Mouse (Mus musculus) midbrain, embryonic 12.5 days (tissue): ENCODE data around the gene Ntf3. TPM values are rescaled to one million over a fixed set of nuclear protein-coding genes. Genes with fewer than 3 reads are reported as not detected.

Experiments used
- ATAC-seq: fragments of 200-750 bp; cut with Nextera tagmentation; 2 replicates; pipeline ENCODE4 v1.8.0; 2017; ENCODE audit warnings: low read depth, moderate TSS enrichment, moderate library complexity; ENCODE audit not compliant: low FRiP score
- H3K27ac ChIP-seq: fragments of 300-500 bp; sonication (generic); replicated peaks from 2 replicates; pipeline ENCODE4 v1.5.1; 2016; ENCODE audit warnings: mild to moderate bottlenecking
- H3K27me3 ChIP-seq: fragments of 300-500 bp; sonication (generic); 2 replicates; pipeline ENCODE4 v1.6.1; 2016; ENCODE audit warnings: mild to moderate bottlenecking
- H3K36me3 ChIP-seq: fragments of 300-500 bp; sonication (generic); 2 replicates; pipeline ENCODE4 v1.6.1; 2016
- H3K4me1 ChIP-seq: fragments of 300-500 bp; sonication (generic); 2 replicates; pipeline ENCODE4 v1.6.1; 2016
- H3K4me2 ChIP-seq: fragments of 300-500 bp; sonication (generic); replicated peaks from 2 replicates; pipeline ENCODE4 v1.6.1; 2016; ENCODE audit warnings: mild to moderate bottlenecking, moderate library complexity
- H3K4me3 ChIP-seq: fragments of 300-500 bp; sonication (generic); 2 replicates; pipeline ENCODE4 v1.5.1; 2016; ENCODE audit warnings: mild to moderate bottlenecking
- H3K9ac ChIP-seq: fragments of 300-500 bp; sonication (generic); replicated peaks from 2 replicates; pipeline ENCODE4 v1.6.1; 2016; ENCODE audit warnings: mild to moderate bottlenecking, moderate library complexity
- H3K9me3 ChIP-seq: fragments of 300-500 bp; sonication (generic); 2 replicates; pipeline ENCODE4 v1.6.1; 2016; ENCODE audit warnings: mild to moderate bottlenecking
- WGBS: fragments of 180-500 bp; shearing (Covaris S2); methylation state at CpG from one replicate; pipeline ENCODE4 v1.1.7; 2016; 5-methylcytosine and 5-hydroxymethylcytosine counted together
- polyA plus RNA-seq: library from polyadenylated mRNA; unstranded; fragments of >200 nt; fragmentation: Nextera tagmentation; extraction: Ambion mirVana; gene quantifications from 2 replicates; pipeline ENCODE4 v1.2.1, GENCODE M21; 2016

Ntf3 gene
- polyA plus RNA-seq, 1 experiment from 2014 or later, result 2.3 TPM

GRCm38 (mm10) chr6:126095041-126095440 is 71.7 kb downstream of the Ntf3 start:
- Histone ChIP-seq H3K27ac (no peak overlapping the region), H3K4me2 (no peak overlapping the region), H3K36me3 (no peaks in the 10 kb centered on the region), H3K9me3 (no peaks in the 10 kb centered on the region), H3K4me3 (no peak overlapping the region), H3K4me1 (no peaks in the 10 kb centered on the region), H3K27me3 (no peaks in the 10 kb centered on the region), H3K9ac (no peak overlapping the region)
- no peak for ATAC-seq
- 78% methylated on average over 6 of the region's 6 CpGs for WGBS

GRCm38 (mm10) chr6:126092026-126092425 is 74.7 kb downstream of the Ntf3 start:
- Histone ChIP-seq H3K36me3 (no peaks in the 10 kb centered on the region), H3K27me3 (no peaks in the 10 kb centered on the region), H3K9me3 (no peaks in the 10 kb centered on the region), H3K4me3 (no peak overlapping the region), H3K4me2 (no peak overlapping the region), H3K9ac (no peak overlapping the region), H3K27ac (no peak overlapping the region), H3K4me1 (no peaks in the 10 kb centered on the region)
- WGBS, result 71% methylated on average over 5 of the region's 5 CpGs
- ATAC-seq, result no peak

- Histone ChIP-seq H3K9ac (no peak overlapping the region), H3K9me3 (no peaks in the 10 kb centered on the region), H3K4me1 (no peaks in the 10 kb centered on the region), H3K27ac (no peak overlapping the region), H3K27me3 (no peaks in the 10 kb centered on the region), H3K4me2 (no peak overlapping the region), H3K36me3 (no peaks in the 10 kb centered on the region), H3K4me3 (no peak overlapping the region)
- 94% methylated on average over 1 of the region's 1 CpGs for WGBS
- ATAC-seq, result no peak
These were observed 76.6 kb downstream of the Ntf3 start for GRCm38 (mm10) chr6:126090063-126090462.

GRCm38 (mm10) chr6:126088489-126089265 is 78.0 kb downstream of the Ntf3 start:
- H3K4me3 ChIP-seq, result no peak overlapping the region
- WGBS, result 95% methylated on average over 12 of the region's 12 CpGs
- H3K4me2 ChIP-seq, result no peak overlapping the region
- no peak overlapping the region for H3K9ac ChIP-seq
- H3K36me3 ChIP-seq, result no peaks in the 10 kb centered on the region
- no peak overlapping the region for H3K27ac ChIP-seq
- H3K4me1 ChIP-seq, result no peaks in the 10 kb centered on the region
- H3K9me3 ChIP-seq, result no peaks in the 10 kb centered on the region
- ATAC-seq, result no peak
- H3K27me3 ChIP-seq, result no peaks in the 10 kb centered on the region

GRCm38 (mm10) chr6:126086321-126086950 is 80.3 kb downstream of the Ntf3 start:
- Histone ChIP-seq H3K27me3 (no peaks in the 10 kb centered on the region), H3K9me3 (no peaks in the 10 kb centered on the region), H3K36me3 (no peaks in the 10 kb centered on the region), H3K27ac (no peak overlapping the region), H3K4me3 (no peak overlapping the region), H3K9ac (no peak overlapping the region), H3K4me1 (no peaks in the 10 kb centered on the region), H3K4me2 (no peak overlapping the region)
- WGBS, result 84% methylated on average over 3 of the region's 3 CpGs
- no peak for ATAC-seq

- Histone ChIP-seq H3K4me2 (no peak overlapping the region), H3K9me3 (no peaks in the 10 kb centered on the region), H3K9ac (no peak overlapping the region), H3K4me3 (no peak overlapping the region), H3K27me3 (no peaks in the 10 kb centered on the region), H3K4me1 (no peaks in the 10 kb centered on the region), H3K27ac (no peak overlapping the region), H3K36me3 (no peaks in the 10 kb centered on the region)
- no peak for ATAC-seq
- WGBS, result 86% methylated on average over 3 of the region's 3 CpGs
These were observed 86.2 kb downstream of the Ntf3 start for GRCm38 (mm10) chr6:126080531-126080930.

- Histone ChIP-seq H3K4me3 (no peak overlapping the region), H3K4me1 (no peaks in the 10 kb centered on the region), H3K9me3 (no peaks in the 10 kb centered on the region), H3K9ac (no peak overlapping the region), H3K27me3 (no peaks in the 10 kb centered on the region), H3K36me3 (no peaks in the 10 kb centered on the region), H3K27ac (no peak overlapping the region), H3K4me2 (no peak overlapping the region)
- WGBS, result 77% methylated on average over 3 of the region's 3 CpGs
- ATAC-seq, result no peak
These were observed 109.0 kb downstream of the Ntf3 start for GRCm38 (mm10) chr6:126057706-126058105.

- no peaks in the 10 kb centered on the region for H3K36me3 ChIP-seq
- no peaks in the 10 kb centered on the region for H3K27me3 ChIP-seq
- H3K9me3 ChIP-seq, result no peaks in the 10 kb centered on the region
- no peak overlapping the region for H3K4me2 ChIP-seq
- H3K9ac ChIP-seq, result no peak overlapping the region
- 88% methylated on average over 5 of the region's 5 CpGs for WGBS
- no peak for ATAC-seq
- H3K4me1 ChIP-seq, result no peaks in the 10 kb centered on the region
- no peak overlapping the region for H3K4me3 ChIP-seq
- H3K27ac ChIP-seq, result no peak overlapping the region
These were observed 113.6 kb downstream of the Ntf3 start for GRCm38 (mm10) chr6:126053136-126053535.
